ENCODE assay signal across 8 mouse cellular contexts in the genomic region with DNA sequence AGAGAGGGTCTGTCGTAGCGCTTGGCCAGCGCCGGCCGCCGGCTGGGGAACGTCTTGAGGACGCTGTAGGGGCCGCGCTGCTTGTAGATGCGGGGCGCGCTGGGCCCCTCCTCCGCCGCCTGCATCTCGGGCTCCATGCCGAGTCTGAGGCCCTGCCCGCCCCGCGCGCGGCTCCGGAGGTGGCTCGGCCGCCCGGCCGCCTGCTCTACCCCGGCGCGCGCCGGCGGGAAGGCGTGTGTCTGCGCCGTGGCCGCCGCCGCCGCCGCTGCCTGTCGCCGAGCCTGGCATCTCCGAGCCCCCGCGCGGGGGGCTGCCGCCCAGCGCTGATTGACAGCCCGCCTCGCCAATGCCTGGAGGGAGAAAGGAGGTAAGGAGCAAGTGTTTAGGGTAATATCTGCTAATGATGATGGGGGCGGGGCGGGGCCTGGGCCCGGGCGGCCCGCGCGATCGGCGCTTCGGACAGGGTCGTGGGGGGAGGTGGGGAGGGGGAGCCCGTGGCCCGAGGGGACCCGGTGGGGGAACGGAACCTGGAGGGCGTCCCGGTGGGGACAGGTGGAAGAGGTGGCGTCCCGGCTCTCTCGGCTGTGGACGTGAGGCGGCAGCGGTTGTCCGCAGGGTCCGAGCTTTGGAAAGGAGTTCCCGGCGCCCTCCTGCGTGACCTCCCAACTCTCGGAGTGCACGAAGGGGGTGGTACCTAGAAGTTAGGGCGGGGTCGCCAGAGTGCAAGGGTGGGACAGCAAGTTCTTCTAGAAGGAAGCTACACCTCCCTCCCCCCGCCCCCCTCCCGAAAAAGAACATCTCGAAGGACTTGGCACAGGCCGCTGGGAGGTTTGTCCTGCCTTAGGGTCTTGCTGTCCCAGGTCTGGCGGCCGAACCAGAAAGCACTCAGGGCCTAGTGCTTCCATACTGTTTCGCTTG. TPM values are rescaled to one million over a fixed set of nuclear protein-coding genes. Genes with fewer than 3 reads are reported as not detected.
A peak's percentile ranks its signal among the peaks of the same experiment; 100 is the strongest.
DNase-seq lines count a peak whose midpoint lies in the region; ATAC-seq and TF ChIP-seq lines count a peak whose summit lies in the region.

A gene (minus strand): TSS at position 868 of the 918 bp plus-strand sequence.

- H3K9ac ChIP-seq in embryonic facial prominence, embryonic 15.5 days, result peak within 1 kb of the TSS; percentile 44
- peak within 1 kb of the TSS; percentile 85 for H3K9ac ChIP-seq in heart, embryonic 14.5 days (ENCODE audit: low read length)
- H3K9ac ChIP-seq in liver, embryonic 14.5 days (replicated peaks), result no peak within 1 kb of the TSS
- H3K9ac ChIP-seq in neural tube, embryonic 12.5 days, result peak within 1 kb of the TSS; percentile 81
- peak within 1 kb of the TSS; percentile 76 for H3K9ac ChIP-seq in stomach, embryonic 16.5 days (ENCODE audit: low read length)

- peaks cover 21% of the 10 kb centered on the region for H3K27me3 ChIP-seq in embryonic facial prominence, embryonic 15.5 days
- H3K27me3 ChIP-seq in heart, embryonic 14.5 days (ENCODE audit: control insufficient read depth, insufficient read depth, low read length), result no peaks in the 10 kb centered on the region
- peaks cover 43% of the 10 kb centered on the region for H3K27me3 ChIP-seq in liver, embryonic 14.5 days (ENCODE audit: control insufficient read depth, insufficient read depth, low read length)
- H3K27me3 ChIP-seq in neural tube, embryonic 12.5 days (replicated peaks), result peaks cover 11% of the 10 kb centered on the region
- peaks cover 11% of the 10 kb centered on the region for H3K27me3 ChIP-seq in stomach, embryonic 16.5 days (ENCODE audit: control insufficient read depth, insufficient read depth, low read length)

- TF ChIP-seq CTCF in bone marrow, adult 2 months (IDR thresholded peaks at IDR 0.05; ENCODE audit: control insufficient read depth, insufficient read depth, low read length), result no peak
- no peak for TF ChIP-seq CTCF in liver, embryonic 14.5 days (IDR thresholded peaks at IDR 0.05; ENCODE audit: low read depth)

- no peaks in the 10 kb centered on the region for H3K36me3 ChIP-seq in embryonic facial prominence, embryonic 15.5 days
- no peaks in the 10 kb centered on the region for H3K36me3 ChIP-seq in heart, embryonic 14.5 days (ENCODE audit: control insufficient read depth, insufficient read depth, low read length)
- H3K36me3 ChIP-seq in liver, embryonic 14.5 days (replicated peaks; ENCODE audit: control insufficient read depth, insufficient read depth, low read depth), result no peaks in the 10 kb centered on the region
- H3K36me3 ChIP-seq in neural tube, embryonic 12.5 days, result no peaks in the 10 kb centered on the region
- H3K36me3 ChIP-seq in stomach, embryonic 16.5 days (ENCODE audit: control insufficient read depth, insufficient read depth, low read length), result no peaks in the 10 kb centered on the region

- peak within 1 kb of the TSS; percentile 38 for H3K4me3 ChIP-seq in bone marrow, adult 2 months (replicated peaks; ENCODE audit: control insufficient read depth, low read depth, low read length)
- peak within 1 kb of the TSS; percentile 67 for H3K4me3 ChIP-seq in embryonic facial prominence, embryonic 15.5 days (replicated peaks)
- peak within 1 kb of the TSS; percentile 65 to 97 for H3K4me3 ChIP-seq in heart, embryonic 14.5 days (ENCODE audit: control insufficient read depth in 1 of 2, insufficient read depth in 1 of 2, low read depth in 1 of 2, low read length in 2 of 2)
- peak within 1 kb of the TSS; percentile 55 for H3K4me3 ChIP-seq in liver, embryonic 14.5 days (ENCODE audit: insufficient read depth in 1 of 2, low read depth in 2 of 2, low read length in 2 of 2)
- peak within 1 kb of the TSS; percentile 74 for H3K4me3 ChIP-seq in neural tube, embryonic 12.5 days
- peak within 1 kb of the TSS; percentile 70 for H3K4me3 ChIP-seq in stomach, embryonic 16.5 days (replicated peaks; ENCODE audit: low read length)

- H3K27ac ChIP-seq in bone marrow, adult 2 months (ENCODE audit: control insufficient read depth, insufficient read depth, low read depth, low read length, poor library complexity), result peak within 1 kb of the TSS; percentile 51; the same call in 1 of the 2 replicates
- no peak within 1 kb of the TSS for H3K27ac ChIP-seq in embryonic facial prominence, embryonic 15.5 days (replicated peaks)
- H3K27ac ChIP-seq in heart, embryonic 14.5 days (replicated peaks in 1 of 2; ENCODE audit: control insufficient read depth in 1 of 2, insufficient read depth in 1 of 2, low read depth in 2 of 2, low read length in 2 of 2), result peak within 1 kb of the TSS; percentile 76 to 85
- no peak within 1 kb of the TSS for H3K27ac ChIP-seq in liver, embryonic 14.5 days
- no peak within 1 kb of the TSS for H3K27ac ChIP-seq in neural tube, embryonic 12.5 days
- no peak within 1 kb of the TSS for H3K27ac ChIP-seq in stomach, embryonic 16.5 days (ENCODE audit: low read length)

- no peaks in the 10 kb centered on the region for H3K4me1 ChIP-seq in bone marrow, adult 2 months (ENCODE audit: control insufficient read depth, insufficient read depth, low read length)
- peaks cover 12% of the 10 kb centered on the region for H3K4me1 ChIP-seq in embryonic facial prominence, embryonic 15.5 days
- H3K4me1 ChIP-seq in heart, embryonic 14.5 days (ENCODE audit: control insufficient read depth in 2 of 2, insufficient read depth in 2 of 2, low read length in 2 of 2), result peaks cover 5 to 24% of the 10 kb centered on the region in 2 experiments
- H3K4me1 ChIP-seq in liver, embryonic 14.5 days (replicated peaks; ENCODE audit: control insufficient read depth in 2 of 2, insufficient read depth in 2 of 2, low read length in 1 of 2), result peaks cover 0 to 2% of the 10 kb centered on the region in 2 experiments; a peak in 1 of 4 replicates
- H3K4me1 ChIP-seq in neural tube, embryonic 12.5 days, result peaks cover 19% of the 10 kb centered on the region
- 0 out of 2 replicates have a peak, but pooled peaks cover 3% of the 10 kb centered on the region for H3K4me1 ChIP-seq in stomach, embryonic 16.5 days (ENCODE audit: control insufficient read depth, insufficient read depth, low read length)

- WGBS in bone marrow, adult 2 months, result 2% methylated on average over 88 of the region's 90 CpGs
- 1% methylated on average over 64 of the region's 90 CpGs for WGBS in embryonic facial prominence, embryonic 15.5 days
- 2% methylated on average over 68 of the region's 90 CpGs for WGBS in heart, embryonic 14.5 days
- WGBS in liver, embryonic 14.5 days (ENCODE audit: insufficient replicate concordance), result 2% methylated on average over 83 of the region's 90 CpGs
- 1% methylated on average over 85 of the region's 90 CpGs for WGBS in neural tube, embryonic 12.5 days
- WGBS in stomach, embryonic 16.5 days, result 1% methylated on average over 90 of the region's 90 CpGs

- TF ChIP-seq EP300 in liver, embryonic 14.5 days (IDR thresholded peaks at IDR 0.05; ENCODE audit: low read depth), result no peak

- no peaks in the 10 kb centered on the region for H3K9me3 ChIP-seq in embryonic facial prominence, embryonic 15.5 days (replicated peaks)
- H3K9me3 ChIP-seq in heart, embryonic 14.5 days (ENCODE audit: control insufficient read depth, low read length), result no peaks in the 10 kb centered on the region
- H3K9me3 ChIP-seq in liver, embryonic 14.5 days (ENCODE audit: control insufficient read depth, low read length), result no peaks in the 10 kb centered on the region
- H3K9me3 ChIP-seq in neural tube, embryonic 12.5 days, result no peaks in the 10 kb centered on the region
- no peaks in the 10 kb centered on the region for H3K9me3 ChIP-seq in stomach, embryonic 16.5 days (replicated peaks; ENCODE audit: control insufficient read depth, low read length)

- peak; percentile 76 for ATAC-seq in embryonic facial prominence, embryonic 15.5 days (ENCODE audit: insufficient number of reproducible peaks, low FRiP score, low TSS enrichment, low read depth)
- peak; percentile 80 for ATAC-seq in heart, embryonic 14.5 days (ENCODE audit: insufficient number of reproducible peaks, insufficient read depth, low FRiP score, low read depth)
- peak; percentile 37 for ATAC-seq in liver, embryonic 14.5 days (ENCODE audit: insufficient read depth)
- ATAC-seq in neural tube, embryonic 12.5 days (ENCODE audit: low FRiP score, low read depth), result peak; percentile 63
- peak; percentile 78 for ATAC-seq in stomach, embryonic 16.5 days (ENCODE audit: insufficient read depth, low FRiP score)

- no peak for TF ChIP-seq POLR2A in bone marrow, adult 2 months (IDR thresholded peaks at IDR 0.05; ENCODE audit: borderline replicate concordance, control insufficient read depth, low read depth, low read length)

- peak within 1 kb of the TSS; percentile 94 for H3K4me2 ChIP-seq in embryonic facial prominence, embryonic 15.5 days (replicated peaks)
- H3K4me2 ChIP-seq in heart, embryonic 14.5 days (ENCODE audit: low read length), result peak within 1 kb of the TSS; percentile 77
- H3K4me2 ChIP-seq in liver, embryonic 14.5 days (ENCODE audit: low read depth), result peak within 1 kb of the TSS; percentile 69
- peak within 1 kb of the TSS; percentile 88 for H3K4me2 ChIP-seq in neural tube, embryonic 12.5 days (replicated peaks)
- peak within 1 kb of the TSS; percentile 96 for H3K4me2 ChIP-seq in stomach, embryonic 16.5 days (ENCODE audit: low read depth, low read length)

- peak; percentile 16 for DNase-seq in 3T3-L1 (ENCODE audit: low read depth, low spot score)
- peak; percentile 79 for DNase-seq in kidney, postnatal 14 days
- peak in 2 of 3 experiments; percentile 22 to 28 for DNase-seq in liver, embryonic 14.5 days (ENCODE audit: low read depth in 3 of 3, low spot score in 3 of 3)

RNA-seq across cellular contexts. Expression of the gene that starts here (rescaled TPM):
- polyA plus RNA-seq in bone marrow, adult 2 months (2011; ENCODE audit: insufficient read depth, insufficient read length, low replicate concordance, missing spikeins), result 0.47 and 1.00 TPM in 2 replicates
- 2.6 and 2.7 TPM in 2 replicates for polyA plus RNA-seq in embryonic facial prominence, embryonic 15.5 days (2015; fragmentation: Nextera tagmentation; extraction: Ambion mirVana)
- polyA plus RNA-seq in heart, embryonic 14.5 days (2014; fragmentation: Nextera tagmentation; extraction: Ambion mirVana), result 18.9 and 20.5 TPM in 2 replicates
- 0.25 and 0.27 TPM in 2 replicates for polyA plus RNA-seq in liver, embryonic 14.5 days (2012; rRNA removed)
- 0.34 and 0.50 TPM in 2 replicates for polyA plus RNA-seq in liver, embryonic 14.5 days (2014; fragmentation: Nextera tagmentation; extraction: Ambion mirVana)
- polyA plus RNA-seq in neural tube, embryonic 12.5 days (2016; fragmentation: Nextera tagmentation; extraction: Ambion mirVana), result 10.6 and 10.9 TPM in 2 replicates
- polyA plus RNA-seq in stomach, embryonic 16.5 days (2015; fragmentation: Nextera tagmentation; extraction: Ambion mirVana), result 2.7 and 3.0 TPM in 2 replicates

Comparison
In these comparisons a context has a peak if more than half of its experiments do, and no peak if none do; other contexts are left out.
1. Peak in DNase-seq, ATAC-seq, H3K4me3 ChIP-seq and H3K4me2 ChIP-seq in liver, embryonic 14.5 days; RNA of the gene not detected or under 1 TPM.
2. DNase-seq: peak in every context shown above with its lines; median percentile 79 in kidney, postnatal 14 days; 25 in liver, embryonic 14.5 days; 16 in 3T3-L1.
3. H3K27ac ChIP-seq: peak in bone marrow, adult 2 months (single experiment) and heart, embryonic 14.5 days (2 of 2); none in embryonic facial prominence, embryonic 15.5 days (single experiment), liver, embryonic 14.5 days (single experiment), neural tube, embryonic 12.5 days (single experiment) and stomach, embryonic 16.5 days (single experiment).
4. Peak in every context shown above with its lines, with median percentiles within 50 percentile points of each other: H3K4me3 ChIP-seq, ATAC-seq and H3K4me2 ChIP-seq.